24 mouse cellular contexts compared by ENCODE assay signal in genomic region chr8:95611769-95612168, GRCm38 (mm10). TPM values are rescaled to one million over a fixed set of nuclear protein-coding genes. Genes with fewer than 3 reads are reported as not detected.
DNase-seq lines count a peak whose midpoint lies in the region; ATAC-seq and TF ChIP-seq lines count a peak whose summit lies in the region.
"Had no signal": no experiment of that assay in that cellular context is flagged by ENCODE, and none has a peak within 500 bp of the region (broad histone marks: within the 10 kb centered on the region; RNA-seq: fewer than 3 reads in every experiment).

No protein-coding gene starts in this region.

- H3K9ac ChIP-seq in heart, embryonic 12.5 days = 0 out of 2 replicates have a peak overlapping the region, but pooled peaks have one; percentile 24
- H3K9ac ChIP-seq in kidney, postnatal 0 days (ENCODE audit: low read depth, low read length) = no peak overlapping the region
- H3K9ac ChIP-seq in embryonic facial prominence, embryonic 14.5 days (ENCODE audit: low read depth, low read length) = 0 out of 2 replicates have a peak overlapping the region, but pooled peaks have one; percentile 34
- H3K9ac ChIP-seq: forebrain, embryonic 12.5 days; hindbrain, embryonic 12.5 days; limb, embryonic 12.5 days; liver, embryonic 15.5 days had no signal

- no peak for TF ChIP-seq CTCF in kidney, postnatal 0 days (IDR thresholded peaks at IDR 0.05; ENCODE audit: low read depth)

- WGBS in heart, embryonic 12.5 days = 63% methylated on average over 5 of the region's 5 CpGs
- WGBS in kidney, postnatal 0 days = 64% methylated on average over 5 of the region's 5 CpGs
- WGBS in embryonic facial prominence, embryonic 14.5 days = 53% methylated on average over 5 of the region's 5 CpGs

- peak overlapping the region; percentile 46 for H3K4me2 ChIP-seq in heart, embryonic 12.5 days
- peak overlapping the region; percentile 29 for H3K4me2 ChIP-seq in kidney, postnatal 0 days (ENCODE audit: low read length)
- H3K4me2 ChIP-seq in embryonic facial prominence, embryonic 14.5 days (ENCODE audit: low read depth, low read length) = no peak overlapping the region
- H3K4me2 ChIP-seq: forebrain, embryonic 12.5 days; hindbrain, embryonic 12.5 days; limb, embryonic 12.5 days; liver, embryonic 15.5 days had no signal

- peaks cover 7% of the 10 kb centered on the region for H3K4me1 ChIP-seq in heart, embryonic 12.5 days (replicated peaks)
- no peaks in the 10 kb centered on the region for H3K4me1 ChIP-seq in kidney, postnatal 0 days (replicated peaks; ENCODE audit: insufficient read depth, low read length)
- H3K4me1 ChIP-seq in embryonic facial prominence, embryonic 14.5 days (ENCODE audit: control insufficient read depth, insufficient read depth, low read length) = no peaks in the 10 kb centered on the region
- H3K4me1 ChIP-seq: limb, embryonic 12.5 days had no signal

- H3K27ac ChIP-seq in heart, embryonic 12.5 days (ENCODE audit: poor library complexity, severe bottlenecking) = no peak overlapping the region
- no peak overlapping the region for H3K27ac ChIP-seq in kidney, postnatal 0 days
- H3K27ac ChIP-seq in embryonic facial prominence, embryonic 14.5 days (replicated peaks; ENCODE audit: low read depth, low read length) = no peak overlapping the region
- H3K27ac ChIP-seq: forebrain, embryonic 12.5 days; hindbrain, embryonic 12.5 days; left cerebral cortex, adult 2 months; limb, embryonic 12.5 days; liver, embryonic 15.5 days had no signal

- DNase-seq in heart, adult 18-20 months = no peak
- DNase-seq in kidney, postnatal 0 days (ENCODE audit: low spot score) = no peak
- DNase-seq in kidney, adult 9 months = no peak
- peak; percentile 23 for DNase-seq in A20 (ENCODE audit: low read depth, low spot score)
- peak; percentile 41 for DNase-seq in embryonic facial prominence, embryonic 14.5 days (ENCODE audit: low spot score)
- no peak for DNase-seq in adrenal gland, postnatal 4 days (ENCODE audit: low spot score in 2 of 2)
- DNase-seq: adrenal gland, postnatal 25 days; cerebellum, adult 2 months; kidney, postnatal 10 days; thymus, adult 2 months had no signal

- H3K27me3 ChIP-seq in heart, embryonic 12.5 days (replicated peaks) = peaks cover 17% of the 10 kb centered on the region
- H3K27me3 ChIP-seq in kidney, postnatal 0 days (ENCODE audit: insufficient read depth, low read length) = no peaks in the 10 kb centered on the region
- no peaks in the 10 kb centered on the region for H3K27me3 ChIP-seq in embryonic facial prominence, embryonic 14.5 days (replicated peaks; ENCODE audit: control insufficient read depth, insufficient read depth, low read length)
- H3K27me3 ChIP-seq: hindbrain, embryonic 12.5 days had no signal

- no peaks in the 10 kb centered on the region for H3K9me3 ChIP-seq in heart, embryonic 12.5 days (replicated peaks)
- no peaks in the 10 kb centered on the region for H3K9me3 ChIP-seq in kidney, postnatal 0 days (replicated peaks; ENCODE audit: low read length)
- H3K9me3 ChIP-seq in embryonic facial prominence, embryonic 14.5 days (ENCODE audit: control insufficient read depth, low read length) = no peaks in the 10 kb centered on the region
- H3K9me3 ChIP-seq: forebrain, embryonic 12.5 days; hindbrain, embryonic 12.5 days; limb, embryonic 12.5 days; liver, embryonic 15.5 days had no signal

- H3K4me3 ChIP-seq in heart, embryonic 12.5 days = 0 out of 2 replicates have a peak overlapping the region, but pooled peaks have one; percentile 8
- no peak overlapping the region for H3K4me3 ChIP-seq in kidney, postnatal 0 days (replicated peaks; ENCODE audit: low read depth, low read length)
- no peak overlapping the region for H3K4me3 ChIP-seq in embryonic facial prominence, embryonic 14.5 days (ENCODE audit: low read depth, low read length)
- H3K4me3 ChIP-seq: forebrain, embryonic 12.5 days; hindbrain, embryonic 12.5 days; left cerebral cortex, adult 2 months; limb, embryonic 12.5 days; liver, embryonic 15.5 days had no signal

- ATAC-seq in heart, embryonic 12.5 days (ENCODE audit: insufficient number of reproducible peaks, low FRiP score) = no peak
- no peak for ATAC-seq in kidney, postnatal 0 days (replicated peaks; ENCODE audit: low FRiP score, low read depth)
- peak; percentile 65; the same call in 1 of the 2 replicates for ATAC-seq in embryonic facial prominence, embryonic 14.5 days (ENCODE audit: low read depth)
- ATAC-seq: lung, postnatal 0 days had no signal

- no peaks in the 10 kb centered on the region for H3K36me3 ChIP-seq in heart, embryonic 12.5 days
- no peaks in the 10 kb centered on the region for H3K36me3 ChIP-seq in kidney, postnatal 0 days (ENCODE audit: insufficient read depth, low read length)
- H3K36me3 ChIP-seq in embryonic facial prominence, embryonic 14.5 days (ENCODE audit: control insufficient read depth, insufficient read depth, low read length) = no peaks in the 10 kb centered on the region
- H3K36me3 ChIP-seq: forebrain, embryonic 12.5 days; hindbrain, embryonic 12.5 days; limb, embryonic 12.5 days; liver, embryonic 15.5 days had no signal

RNA-seq across cellular contexts. Expression of gene Gins3, which starts 21.5 kb away (rescaled TPM):
- polyA plus RNA-seq in heart, embryonic 12.5 days (2016; fragmentation: Nextera tagmentation; extraction: Ambion mirVana) = 18.2 and 19.0 TPM in 2 replicates
- 1 to 10 TPM in 1 of 2 experiments, under 1 TPM in 1; 0.97 to 1.2 TPM for total RNA-seq in heart, adult 18-20 months (2021)
- 9.9 and 11.5 TPM in 2 replicates for polyA plus RNA-seq in kidney, postnatal 0 days (2015; fragmentation: Nextera tagmentation; extraction: Ambion mirVana)
- 14.3 and 16.4 TPM in 2 replicates for polyA plus RNA-seq in embryonic facial prominence, embryonic 14.5 days (2014; fragmentation: Nextera tagmentation; extraction: Ambion mirVana)
- total RNA-seq in adrenal gland, postnatal 4 days (2021) = 1 to 10 TPM; 5.7 to 6.2 TPM

RNA-seq across cellular contexts. Expression of gene Prss54, which starts 35.6 kb away (rescaled TPM):
- not detected in 2 replicates for polyA plus RNA-seq in heart, embryonic 12.5 days (2016; fragmentation: Nextera tagmentation; extraction: Ambion mirVana)
- total RNA-seq in heart, adult 18-20 months (2021) = not detected
- polyA plus RNA-seq in kidney, postnatal 0 days (2015; fragmentation: Nextera tagmentation; extraction: Ambion mirVana) = not detected in 2 replicates
- not detected in 2 replicates for polyA plus RNA-seq in embryonic facial prominence, embryonic 14.5 days (2014; fragmentation: Nextera tagmentation; extraction: Ambion mirVana)
- total RNA-seq in adrenal gland, postnatal 4 days (2021) = not detected
- total RNA-seq: adrenal gland, postnatal 25 days; common myeloid progenitor, adult 5-6 weeks; ES-E14; gastrocnemius, postnatal 4 days; megakaryocyte progenitor cell, adult 5-6 weeks had no signal
- polyA plus RNA-seq: cerebellum, adult 2 months; forebrain, embryonic 12.5 days; hindbrain, embryonic 12.5 days; intestine, embryonic 14.5 days; limb, embryonic 12.5 days; liver, embryonic 15.5 days; lung, postnatal 0 days; small intestine, adult 2 months; urinary bladder, adult 2 months had no signal

Comparison
In these comparisons a context has a peak if more than half of its experiments do, and no peak if none do; other contexts are left out.
1. DNase-seq: peak in A20 (single experiment) and embryonic facial prominence, embryonic 14.5 days (single experiment); none in heart, adult 18-20 months (0 of 2), kidney, postnatal 0 days (single experiment), kidney, adult 9 months (single experiment) and adrenal gland, postnatal 4 days (0 of 2).